Mouse (Mus musculus): ENCODE results near the gene Nos1ap. TPM values are rescaled to one million over a fixed set of nuclear protein-coding genes. Genes with fewer than 3 reads are reported as not detected.

Nos1ap gene
- polyA plus RNA-seq, 1 experiment from 2014 or later = 7.7 TPM

DNA sequence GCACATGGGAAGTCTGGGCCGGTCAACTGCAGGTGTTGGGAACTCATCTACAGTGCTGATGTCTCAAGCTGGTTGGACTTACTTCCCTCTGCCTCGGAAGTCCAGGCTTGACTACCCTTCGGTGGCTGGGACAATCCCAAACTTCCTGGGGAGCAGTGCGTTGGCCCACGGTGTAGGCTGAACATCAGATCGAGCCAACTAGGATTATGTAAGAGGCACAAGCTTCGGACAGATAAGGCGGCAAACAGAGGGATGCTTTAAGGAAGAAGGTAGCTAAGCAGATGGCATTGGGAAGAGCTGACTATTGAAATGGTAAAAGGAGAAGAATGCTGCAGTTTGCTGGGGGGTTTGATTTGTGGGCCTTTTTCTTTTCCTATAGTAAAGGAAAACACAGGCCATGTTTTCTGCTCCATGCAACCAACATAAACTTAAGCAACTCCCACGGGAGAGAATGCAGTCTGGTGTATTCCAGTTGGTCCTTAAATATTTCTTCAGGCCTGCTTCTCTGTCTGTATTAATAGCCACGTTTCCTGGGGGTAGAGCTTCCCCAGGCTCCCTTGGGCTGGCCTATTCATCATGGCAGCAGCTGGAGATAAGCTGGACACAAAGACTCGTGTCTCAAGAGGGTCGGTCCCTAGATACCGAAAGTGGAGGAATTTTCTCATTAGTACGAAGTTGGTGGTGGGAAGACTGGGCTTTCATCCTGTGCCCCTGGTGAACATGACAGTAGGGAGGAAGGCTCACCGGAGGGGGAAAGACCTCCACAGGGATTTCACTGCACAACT lies 294.7 kb downstream of the Nos1ap start:
- WGBS = 86% methylated on average over 15 of the region's 15 CpGs
- Histone ChIP-seq H3K27ac (replicated peaks; ENCODE audit: low read depth, low read length) (no peak overlapping the region), H3K4me3 (ENCODE audit: low read depth, low read length) (no peak overlapping the region), H3K9me3 (ENCODE audit: control insufficient read depth, low read length) (no peaks in the 10 kb centered on the region), H3K27me3 (replicated peaks; ENCODE audit: control insufficient read depth, insufficient read depth, low read length) (no peaks in the 10 kb centered on the region), H3K4me1 (ENCODE audit: control insufficient read depth, insufficient read depth, low read length) (no peaks in the 10 kb centered on the region), H3K4me2 (ENCODE audit: low read depth, low read length) (no peak overlapping the region), H3K9ac (ENCODE audit: low read depth, low read length) (no peak overlapping the region), H3K36me3 (ENCODE audit: control insufficient read depth, insufficient read depth, low read length) (no peaks in the 10 kb centered on the region)
- DNase-seq (ENCODE audit: low spot score) = no peak
- ATAC-seq (ENCODE audit: low read depth) = no peak

DNA sequence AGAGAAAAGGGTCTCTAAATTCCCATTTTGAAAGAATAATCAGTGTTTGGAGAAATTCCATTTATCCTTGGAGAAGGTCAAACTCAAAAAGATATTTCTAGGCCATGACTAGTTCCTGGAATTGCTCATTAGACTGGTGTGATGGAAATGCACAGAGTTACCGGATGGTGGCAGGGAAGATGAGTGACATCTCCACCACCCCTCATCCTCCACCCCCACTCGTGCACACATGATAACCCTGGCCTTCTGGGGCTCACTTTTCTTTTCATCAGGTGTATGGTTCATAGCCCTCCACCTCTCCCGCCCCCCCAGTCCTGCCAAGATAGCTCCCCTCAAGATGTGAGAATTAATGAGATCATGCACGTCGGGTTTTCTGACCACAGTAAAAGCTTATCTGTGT lies 296.4 kb downstream of the Nos1ap start:
- no peak overlapping the region for H3K27ac ChIP-seq (replicated peaks; ENCODE audit: low read depth, low read length)
- ATAC-seq (ENCODE audit: low read depth) (no peak), DNase-seq (ENCODE audit: low spot score) (no peak)
- no peak overlapping the region for H3K9ac ChIP-seq (ENCODE audit: low read depth, low read length)
- 70% methylated on average over 5 of the region's 5 CpGs for WGBS
- H3K4me1 ChIP-seq (ENCODE audit: control insufficient read depth, insufficient read depth, low read length) = no peaks in the 10 kb centered on the region
- H3K4me3 ChIP-seq (ENCODE audit: low read depth, low read length) = no peak overlapping the region
- H3K9me3 ChIP-seq (ENCODE audit: control insufficient read depth, low read length) = no peaks in the 10 kb centered on the region
- no peak overlapping the region for H3K4me2 ChIP-seq (ENCODE audit: low read depth, low read length)
- no peaks in the 10 kb centered on the region for H3K27me3 ChIP-seq (replicated peaks; ENCODE audit: control insufficient read depth, insufficient read depth, low read length)
- H3K36me3 ChIP-seq (ENCODE audit: control insufficient read depth, insufficient read depth, low read length) = no peaks in the 10 kb centered on the region

DNA sequence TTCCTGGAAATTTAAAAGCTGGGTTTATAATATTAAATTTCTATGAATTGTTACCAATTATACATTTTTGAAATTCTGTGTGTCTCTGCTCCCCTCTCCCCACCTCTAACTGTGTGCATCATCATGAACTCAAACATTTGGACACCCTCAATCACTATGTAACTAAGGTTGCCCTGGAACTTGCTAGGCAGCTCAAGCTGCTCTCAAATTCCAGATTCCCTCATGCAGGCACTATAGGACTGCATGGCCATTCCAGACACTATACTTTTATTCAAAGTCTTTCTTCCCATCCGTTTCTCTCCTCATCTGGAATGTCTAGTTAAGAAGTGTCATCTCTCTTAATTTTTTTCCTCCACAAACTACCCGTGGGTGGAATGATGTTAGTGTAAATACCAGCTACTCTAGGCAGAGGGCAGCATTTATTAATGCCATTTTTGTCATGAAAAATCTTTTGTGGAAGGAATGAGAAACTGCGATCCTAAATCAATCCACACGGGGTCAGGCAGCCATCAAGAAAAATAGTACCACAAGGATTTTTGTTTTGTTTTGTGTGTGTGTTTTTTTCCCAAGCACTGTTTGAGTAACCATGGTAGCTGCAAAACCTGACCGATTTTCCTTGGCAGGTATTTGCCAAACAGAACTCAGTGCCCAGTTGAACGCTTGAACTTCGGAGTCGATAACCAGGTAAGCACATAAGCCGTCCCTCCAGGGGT lies 297.3 kb downstream of the Nos1ap start:
- Histone ChIP-seq H3K36me3 (ENCODE audit: control insufficient read depth, insufficient read depth, low read length) (no peaks in the 10 kb centered on the region), H3K27me3 (replicated peaks; ENCODE audit: control insufficient read depth, insufficient read depth, low read length) (no peaks in the 10 kb centered on the region), H3K4me1 (ENCODE audit: control insufficient read depth, insufficient read depth, low read length) (no peaks in the 10 kb centered on the region), H3K4me3 (ENCODE audit: low read depth, low read length) (no peak overlapping the region; the same call in 1 of the 2 replicates), H3K4me2 (ENCODE audit: low read depth, low read length) (peak overlapping the region; percentile 35; the same call in 1 of the 2 replicates), H3K9ac (ENCODE audit: low read depth, low read length) (peak overlapping the region; percentile 42; the same call in 1 of the 2 replicates), H3K9me3 (ENCODE audit: control insufficient read depth, low read length) (no peaks in the 10 kb centered on the region), H3K27ac (replicated peaks; ENCODE audit: low read depth, low read length) (no peak overlapping the region)
- 34% methylated on average over 9 of the region's 9 CpGs for WGBS
- ATAC-seq (ENCODE audit: low read depth) (0 out of 2 replicates have a peak, but pooled peaks have one; percentile 62), DNase-seq (ENCODE audit: low spot score) (peak; percentile 87)

DNA sequence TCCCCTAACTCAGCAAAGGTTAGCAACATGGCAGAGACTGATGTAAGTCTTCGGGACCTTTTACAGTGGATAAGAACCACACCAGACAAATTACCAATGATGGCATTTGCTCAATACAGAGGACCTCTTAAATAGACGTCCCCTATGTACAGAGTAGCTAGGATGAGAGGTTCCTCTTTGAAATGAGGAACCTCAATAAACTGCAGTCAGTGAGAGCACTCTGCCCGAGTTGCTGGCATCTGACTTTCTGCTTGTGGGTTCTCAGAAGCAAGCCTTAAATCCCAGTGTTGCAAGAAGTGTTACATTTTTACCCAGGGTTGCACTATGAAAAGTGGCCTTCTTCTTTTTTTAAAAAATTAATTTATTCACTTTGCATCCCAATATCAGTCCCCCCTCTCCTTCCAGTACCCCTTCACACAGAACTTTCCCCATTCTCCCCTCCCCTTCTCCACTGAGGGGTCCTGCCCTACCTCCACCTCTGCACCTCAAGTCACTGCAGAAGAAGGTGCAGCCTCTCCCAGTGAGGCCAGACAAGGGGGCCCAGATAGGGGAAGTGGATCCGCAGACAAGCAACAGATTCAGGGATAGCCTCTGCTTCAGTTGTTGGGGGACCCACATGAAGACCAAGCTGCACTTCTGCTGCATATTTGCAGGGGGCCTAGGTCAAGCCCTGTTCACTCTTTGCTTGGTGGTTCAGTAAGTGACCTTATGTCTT lies 307.1 kb downstream of the Nos1ap start:
- no peak overlapping the region for H3K4me3 ChIP-seq (ENCODE audit: low read depth, low read length)
- WGBS = 81% methylated on average over 4 of the region's 4 CpGs
- H3K9ac ChIP-seq (ENCODE audit: low read depth, low read length) = no peak overlapping the region
- H3K27me3 ChIP-seq (replicated peaks; ENCODE audit: control insufficient read depth, insufficient read depth, low read length) = no peaks in the 10 kb centered on the region
- DNase-seq (ENCODE audit: low spot score) (no peak), ATAC-seq (ENCODE audit: low read depth) (no peak)
- H3K4me1 ChIP-seq (ENCODE audit: control insufficient read depth, insufficient read depth, low read length) = no peaks in the 10 kb centered on the region
- no peaks in the 10 kb centered on the region for H3K9me3 ChIP-seq (ENCODE audit: control insufficient read depth, low read length)
- H3K27ac ChIP-seq (replicated peaks; ENCODE audit: low read depth, low read length) = no peak overlapping the region
- no peaks in the 10 kb centered on the region for H3K36me3 ChIP-seq (ENCODE audit: control insufficient read depth, insufficient read depth, low read length)
- no peak overlapping the region for H3K4me2 ChIP-seq (ENCODE audit: low read depth, low read length)

DNA sequence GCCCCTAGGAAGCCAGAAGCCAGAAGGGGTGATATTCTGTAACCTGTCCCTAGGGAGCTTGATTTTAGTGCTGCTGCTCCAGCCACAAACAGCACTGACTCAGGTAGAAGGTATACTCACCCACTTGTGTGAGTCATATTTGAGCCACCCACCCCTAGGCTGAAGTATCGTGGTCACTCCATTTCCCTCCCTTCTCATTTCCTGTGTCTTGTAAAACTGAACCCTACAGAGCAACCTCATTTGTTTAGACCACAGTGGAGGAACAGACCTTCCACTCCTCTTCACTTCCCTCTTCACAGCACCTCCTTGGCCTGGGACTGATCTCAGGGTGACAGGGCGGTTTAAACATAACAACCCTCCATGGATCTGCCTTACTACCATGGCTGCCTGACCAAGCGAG lies 312.6 kb downstream of the Nos1ap start, which contains the start of gene Sh2d1b1:
Gene Sh2d1b1 (plus strand): TSS at position 305 of the 400 bp plus-strand sequence.
- no peaks in the 10 kb centered on the region for H3K36me3 ChIP-seq (ENCODE audit: control insufficient read depth, insufficient read depth, low read length)
- no peaks in the 10 kb centered on the region for H3K27me3 ChIP-seq (replicated peaks; ENCODE audit: control insufficient read depth, insufficient read depth, low read length)
- no peak for DNase-seq (ENCODE audit: low spot score)
- WGBS = 83% methylated on average over 2 of the region's 3 CpGs
- no peak within 1 kb of the TSS for H3K4me2 ChIP-seq (ENCODE audit: low read depth, low read length)
- no peaks in the 10 kb centered on the region for H3K4me1 ChIP-seq (ENCODE audit: control insufficient read depth, insufficient read depth, low read length)
- no peak within 1 kb of the TSS for H3K9ac ChIP-seq (ENCODE audit: low read depth, low read length)
- H3K27ac ChIP-seq (replicated peaks; ENCODE audit: low read depth, low read length) = no peak within 1 kb of the TSS
- H3K9me3 ChIP-seq (ENCODE audit: control insufficient read depth, low read length) = no peaks in the 10 kb centered on the region
- ATAC-seq (ENCODE audit: low read depth) = no peak
- no peak within 1 kb of the TSS for H3K4me3 ChIP-seq (ENCODE audit: low read depth, low read length)

DNA sequence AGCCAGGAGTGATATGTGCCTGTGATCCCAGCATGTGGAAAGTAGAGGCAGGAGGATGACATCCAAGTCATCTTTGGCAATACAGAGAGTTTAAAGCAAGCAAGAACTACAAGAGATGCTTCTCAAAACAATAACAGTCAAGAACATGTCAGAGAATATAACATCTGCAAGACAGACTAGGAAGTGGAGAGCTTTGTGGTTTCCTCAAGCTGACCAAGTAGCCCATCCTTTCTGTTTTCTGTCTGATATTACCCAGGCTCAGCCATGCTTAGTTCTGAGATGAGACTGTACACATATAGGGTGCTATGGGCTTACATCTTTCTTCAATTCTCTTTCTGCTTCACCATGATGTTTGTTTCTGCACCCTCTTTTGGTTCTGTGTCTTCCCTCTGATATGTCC lies 316.4 kb downstream of the Nos1ap start:
- Histone ChIP-seq H3K9ac (ENCODE audit: low read depth, low read length) (no peak overlapping the region), H3K27me3 (replicated peaks; ENCODE audit: control insufficient read depth, insufficient read depth, low read length) (no peaks in the 10 kb centered on the region), H3K4me1 (ENCODE audit: control insufficient read depth, insufficient read depth, low read length) (no peaks in the 10 kb centered on the region), H3K9me3 (ENCODE audit: control insufficient read depth, low read length) (no peaks in the 10 kb centered on the region), H3K4me2 (ENCODE audit: low read depth, low read length) (no peak overlapping the region), H3K27ac (replicated peaks; ENCODE audit: low read depth, low read length) (no peak overlapping the region), H3K4me3 (ENCODE audit: low read depth, low read length) (no peak overlapping the region), H3K36me3 (ENCODE audit: control insufficient read depth, insufficient read depth, low read length) (no peaks in the 10 kb centered on the region)
- ATAC-seq (ENCODE audit: low read depth) = no peak
- no peak for DNase-seq (ENCODE audit: low spot score)

DNA sequence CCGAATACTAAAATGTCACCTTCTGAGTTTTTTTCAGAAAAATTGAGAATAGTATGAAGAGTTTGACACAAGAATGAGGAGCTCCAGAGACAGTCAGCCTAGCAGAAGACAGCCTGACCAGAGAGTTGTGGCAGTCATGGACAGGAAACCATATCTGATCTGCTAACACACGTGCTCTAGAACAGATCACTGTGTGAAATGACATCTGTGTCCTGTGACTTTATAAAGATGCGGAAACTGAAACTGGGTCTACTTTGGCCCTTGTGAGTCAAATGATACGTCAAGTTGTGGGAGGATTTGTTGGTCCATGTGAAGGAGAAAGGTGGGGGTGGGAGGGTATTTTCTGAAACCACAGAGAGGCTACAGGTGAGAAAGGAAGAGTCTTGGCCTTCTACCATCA lies 319.0 kb downstream of the Nos1ap start:
- Histone ChIP-seq H3K9ac (ENCODE audit: low read depth, low read length) (no peak overlapping the region), H3K27ac (replicated peaks; ENCODE audit: low read depth, low read length) (no peak overlapping the region), H3K36me3 (ENCODE audit: control insufficient read depth, insufficient read depth, low read length) (no peaks in the 10 kb centered on the region), H3K27me3 (replicated peaks; ENCODE audit: control insufficient read depth, insufficient read depth, low read length) (no peaks in the 10 kb centered on the region), H3K9me3 (ENCODE audit: control insufficient read depth, low read length) (peaks cover 8% of the 10 kb centered on the region), H3K4me3 (ENCODE audit: low read depth, low read length) (no peak overlapping the region), H3K4me2 (ENCODE audit: low read depth, low read length) (no peak overlapping the region), H3K4me1 (ENCODE audit: control insufficient read depth, insufficient read depth, low read length) (no peaks in the 10 kb centered on the region)
- ATAC-seq (ENCODE audit: low read depth) (no peak), DNase-seq (ENCODE audit: low spot score) (no peak)
- WGBS = 81% methylated on average over 4 of the region's 4 CpGs

DNA sequence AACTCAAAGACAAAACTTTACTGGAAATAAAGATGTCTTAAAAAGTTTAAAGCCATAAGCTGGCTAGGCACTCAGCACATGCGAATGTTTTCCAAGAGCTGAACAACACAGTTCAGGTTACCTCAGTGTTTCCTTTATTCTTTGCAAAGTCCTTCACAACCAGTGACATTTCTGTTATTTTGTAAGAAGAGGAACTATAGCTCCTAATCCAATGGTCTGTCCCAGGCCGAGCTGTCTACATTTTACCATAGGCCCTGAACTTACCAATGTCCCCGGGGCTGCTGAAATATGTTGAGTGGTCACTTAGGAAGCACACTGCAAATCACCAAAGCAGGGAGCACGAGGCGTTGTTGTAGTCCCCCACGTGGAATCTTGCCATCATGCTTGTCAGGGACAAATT lies 319.4 kb downstream of the Nos1ap start:
- WGBS = 81% methylated on average over 6 of the region's 6 CpGs
- no peak overlapping the region for H3K27ac ChIP-seq (replicated peaks; ENCODE audit: low read depth, low read length)
- DNase-seq (ENCODE audit: low spot score) = no peak
- no peak for ATAC-seq (ENCODE audit: low read depth)
- H3K9me3 ChIP-seq (ENCODE audit: control insufficient read depth, low read length) = peaks cover 8% of the 10 kb centered on the region
- H3K4me3 ChIP-seq (ENCODE audit: low read depth, low read length) = no peak overlapping the region
- no peak overlapping the region for H3K4me2 ChIP-seq (ENCODE audit: low read depth, low read length)
- no peaks in the 10 kb centered on the region for H3K27me3 ChIP-seq (replicated peaks; ENCODE audit: control insufficient read depth, insufficient read depth, low read length)
- H3K36me3 ChIP-seq (ENCODE audit: control insufficient read depth, insufficient read depth, low read length) = no peaks in the 10 kb centered on the region
- no peak overlapping the region for H3K9ac ChIP-seq (ENCODE audit: low read depth, low read length)
- H3K4me1 ChIP-seq (ENCODE audit: control insufficient read depth, insufficient read depth, low read length) = no peaks in the 10 kb centered on the region
